Mouse (Mus musculus): Measurements from ENCODE around the gene Fstl3. TPM values are rescaled to one million over a fixed set of nuclear protein-coding genes. Genes with fewer than 3 reads are reported as not detected.

Gene Fstl3
- total RNA-seq, 2 experiments from 2014 or later = 2.8 to 3.6 TPM

Other genes with a start within 250 kb of the Fstl3 start
- 1 to 10 TPM; 3.1 to 3.7 TPM for gene Plpp2, start 243.5 kb upstream of the Fstl3 start, total RNA-seq (2021)
- 10 to 100 TPM; 41.9 to 55.9 TPM for gene Mier2, start 222.1 kb upstream of the Fstl3 start, total RNA-seq (2021)
- 1 to 10 TPM; 1.1 to 1.3 TPM for gene Theg, start 189.9 kb upstream of the Fstl3 start, total RNA-seq (2021)
- 10 to 100 TPM; 15.7 to 16.3 TPM for gene C2cd4c, start 163.2 kb upstream of the Fstl3 start, total RNA-seq (2021)
- gene Shc2, start 139.4 kb upstream of the Fstl3 start, total RNA-seq (2021) = 10 to 100 TPM; 43.7 to 52.3 TPM
- under 1 TPM; 0.25 to 0.63 TPM for gene Odf3l2, start 131.5 kb upstream of the Fstl3 start, total RNA-seq (2021)
- gene Madcam1, start 112.7 kb upstream of the Fstl3 start, total RNA-seq (2021) = not detected
- 10 to 100 TPM; 71.4 to 91.6 TPM for gene Tpgs1, start 107.9 kb upstream of the Fstl3 start, total RNA-seq (2021)
- gene Cdc34, start 95.1 kb upstream of the Fstl3 start, total RNA-seq (2021) = 10 to 100 TPM; 76.2 to 90.0 TPM
- 1 to 10 TPM; 1.8 to 2.0 TPM for gene Gzmm, start 88.3 kb upstream of the Fstl3 start, total RNA-seq (2021)
- 100 to 1,000 TPM; 593 to 646 TPM for gene Bsg, start 72.8 kb upstream of the Fstl3 start, total RNA-seq (2021)
- 100 to 1,000 TPM; 128 to 152 TPM for gene Hcn2, start 60.6 kb upstream of the Fstl3 start, total RNA-seq (2021)
- 10 to 100 TPM; 44.9 to 49.7 TPM for gene Polrmt, start 30.7 kb upstream of the Fstl3 start, total RNA-seq (2021)
- 1 to 10 TPM; 4.0 to 4.7 TPM for gene Fgf22, start 22.2 kb upstream of the Fstl3 start, total RNA-seq (2021)
- 100 to 1,000 TPM in 1 of 2 experiments, 10 to 100 TPM in 1; 92.7 to 104 TPM for gene Rnf126, start 10.3 kb upstream of the Fstl3 start, total RNA-seq (2021)
- gene Prss57, start 13.7 kb downstream of the Fstl3 start, total RNA-seq (2021) = under 1 TPM; 0.74 to 0.79 TPM
- 100 to 1,000 TPM; 321 to 357 TPM for gene Palm, start 16.3 kb downstream of the Fstl3 start, total RNA-seq (2021)
- gene Misp, start 43.7 kb downstream of the Fstl3 start, total RNA-seq (2021) = 1 to 10 TPM in 1 of 2 experiments, not detected in 1; 1.7 TPM
- 10 to 100 TPM; 40.2 to 51.9 TPM for gene Ptbp1, start 77.2 kb downstream of the Fstl3 start, total RNA-seq (2021)
- gene Prtn3, start 97.2 kb downstream of the Fstl3 start, total RNA-seq (2021) = 1 to 10 TPM; 2.2 to 2.4 TPM
- gene Plppr3, start 97.4 kb downstream of the Fstl3 start, total RNA-seq (2021) = 10 to 100 TPM; 50.4 to 57.1 TPM
- gene Elane, start 109.0 kb downstream of the Fstl3 start, total RNA-seq (2021) = not detected
- gene Cfd, start 113.6 kb downstream of the Fstl3 start, total RNA-seq (2021) = not detected
- gene Med16, start 131.7 kb downstream of the Fstl3 start, total RNA-seq (2021) = 10 to 100 TPM; 53.2 to 60.6 TPM
- not detected for gene Gm26602, start 133.6 kb downstream of the Fstl3 start, total RNA-seq (2021)
- gene Kiss1r, start 139.7 kb downstream of the Fstl3 start, total RNA-seq (2021) = 1 to 10 TPM; 6.7 to 8.2 TPM
- 100 to 1,000 TPM; 349 to 368 TPM for gene R3hdm4, start 143.9 kb downstream of the Fstl3 start, total RNA-seq (2021)
- 1 to 10 TPM; 6.3 to 6.5 TPM for gene Arid3a, start 149.8 kb downstream of the Fstl3 start, total RNA-seq (2021)
- gene Wdr18, start 182.9 kb downstream of the Fstl3 start, total RNA-seq (2021) = 10 to 100 TPM; 44.2 to 46.3 TPM
- gene Grin3b, start 193.4 kb downstream of the Fstl3 start, total RNA-seq (2021) = under 1 TPM in 1 of 2 experiments, not detected in 1; 0.10 TPM
- gene Tmem259, start 207.1 kb downstream of the Fstl3 start, total RNA-seq (2021) = 100 to 1,000 TPM; 122 TPM
- 1 to 10 TPM; 4.7 to 7.6 TPM for gene Cnn2, start 211.3 kb downstream of the Fstl3 start, total RNA-seq (2021)
- 10 to 100 TPM; 10.3 to 13.0 TPM for gene Abca7, start 219.2 kb downstream of the Fstl3 start, total RNA-seq (2021)
- 1 to 10 TPM; 3.3 to 5.3 TPM for gene Arhgap45, start 239.4 kb downstream of the Fstl3 start, total RNA-seq (2021)